Mouse (Mus musculus): ENCODE results near the gene Galntl6.

Galntl6 gene

GRCm38 (mm10) chr8:58912196-58912839 is at the start of gene Galntl6:
Galntl6 (minus strand) TSS chr8:58912640.
- DNase-seq (ENCODE audit: low read depth): no peak

DNA sequence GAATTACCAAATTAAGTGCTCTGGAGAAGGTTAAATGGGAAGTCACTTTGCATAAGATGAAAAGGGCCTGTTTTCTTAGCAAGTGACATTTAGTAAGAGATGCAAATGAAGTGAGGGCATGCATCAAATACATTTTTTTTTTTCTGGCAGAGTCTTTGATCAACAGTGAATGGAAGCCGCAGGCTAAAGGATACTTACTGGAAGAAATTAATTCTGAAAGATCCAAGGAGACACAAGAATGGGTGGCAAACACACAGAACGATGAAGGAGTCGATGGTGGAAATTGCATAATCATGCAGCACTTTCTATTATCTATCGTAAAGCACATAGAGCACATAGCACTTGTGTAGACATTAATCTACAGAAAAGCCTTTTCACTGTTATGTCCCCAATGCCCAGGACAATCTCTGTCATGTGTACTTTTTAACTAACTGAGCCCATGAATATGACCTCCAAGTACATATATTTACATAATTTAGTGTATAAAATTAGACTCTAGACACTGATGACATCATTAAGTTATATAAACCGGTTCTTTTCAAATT is 44.8 kb upstream of the Galntl6 start:
- DNase-seq (ENCODE audit: low read depth): no peak

DNA sequence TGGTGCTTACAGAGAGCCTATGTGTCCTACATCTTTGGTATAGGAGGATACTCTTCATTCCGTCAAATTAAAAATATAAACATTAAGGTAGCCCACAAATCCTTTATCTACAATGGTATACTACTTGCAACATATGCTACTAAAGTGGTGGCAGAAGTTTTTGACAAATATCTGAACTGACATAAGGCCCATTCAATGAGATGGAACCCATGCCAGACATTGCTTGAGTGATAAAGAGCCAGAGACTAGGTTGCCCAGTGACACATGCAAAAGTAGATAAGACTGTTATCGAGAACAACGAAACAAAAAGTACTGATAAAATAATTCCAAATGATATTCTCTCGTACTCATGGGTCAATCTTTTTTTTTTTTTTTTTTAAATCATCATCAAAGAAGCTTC is 31.3 kb upstream of the Galntl6 start:
- DNase-seq (ENCODE audit: low read depth): no peak

DNA sequence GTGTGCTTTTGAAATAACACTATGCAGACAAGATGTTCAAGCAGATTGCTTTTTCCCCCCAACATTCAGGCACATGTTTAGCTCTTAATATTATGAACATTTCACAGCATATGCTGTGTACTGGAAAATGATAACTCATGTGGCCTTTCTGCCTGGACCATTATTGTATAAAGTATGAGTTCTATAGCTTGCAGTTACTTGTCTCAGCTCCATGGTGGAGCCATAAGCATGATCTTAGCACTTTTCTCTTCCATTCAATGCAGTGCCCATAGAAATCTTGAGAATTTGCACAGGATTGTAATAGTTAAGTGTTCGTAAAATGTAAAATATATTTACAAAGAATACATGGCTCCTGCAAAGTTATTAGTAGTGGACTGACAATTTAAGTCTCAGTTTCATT is 18.6 kb upstream of the Galntl6 start:
- no peak for DNase-seq (ENCODE audit: low read depth)

DNA sequence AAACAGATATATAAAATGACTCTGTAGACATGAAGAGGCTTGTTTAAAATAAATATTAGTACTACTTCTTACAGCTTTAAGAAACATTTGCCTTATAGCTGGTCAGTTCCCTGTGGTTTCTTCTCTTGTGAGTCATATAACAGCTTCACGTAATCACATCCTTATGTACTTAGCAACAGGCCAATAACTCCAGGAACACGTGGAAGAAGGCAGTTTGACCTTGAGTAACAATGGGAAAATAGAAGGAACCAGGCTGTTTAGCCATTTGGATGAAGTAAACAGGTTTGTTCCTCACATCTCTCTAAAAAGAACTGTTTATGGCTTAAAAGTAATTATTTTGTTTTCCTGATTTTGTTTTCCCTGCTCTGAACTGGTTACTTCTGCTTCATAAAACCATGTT is 2.7 kb upstream of the Galntl6 start:
- DNase-seq (ENCODE audit: low read depth): no peak

GRCm38 (mm10) chr8:58913640-58913968 is 1.2 kb upstream of the Galntl6 start:
- DNase-seq (ENCODE audit: low read depth): no peak

GRCm38 (mm10) chr8:58912840-58913639 is 600 bp upstream of the Galntl6 start:
- DNase-seq (ENCODE audit: low read depth): no peak

DNA sequence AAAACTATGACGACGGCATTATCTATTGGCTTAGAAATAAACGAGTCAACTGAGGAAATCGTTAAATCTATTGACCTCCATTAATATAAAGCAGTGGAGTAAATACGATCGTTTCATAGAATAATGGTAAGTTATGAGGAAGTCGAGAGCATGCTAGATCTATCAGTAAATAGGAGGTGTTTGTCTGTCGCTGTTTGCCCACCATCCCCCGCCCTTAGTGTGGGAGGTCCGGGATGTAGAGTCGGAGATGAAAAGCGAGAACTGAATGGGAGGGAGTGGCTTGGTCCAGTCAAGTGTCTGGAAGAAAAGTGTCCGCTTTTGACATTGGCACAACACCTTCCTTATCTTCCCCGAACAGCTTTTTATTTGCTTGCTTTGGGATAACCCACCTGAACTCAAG is 763 bp downstream of the Galntl6 start, which contains the start of gene BC030500:
TSS of gene BC030500 (plus strand) at position 79 of the 400 bp plus-strand sequence.
- DNase-seq (ENCODE audit: low read depth): no peak

GRCm38 (mm10) chr8:58904465-58904864 is 8.0 kb downstream of the Galntl6 start:
- DNase-seq (ENCODE audit: low read depth): no peak

- DNase-seq (ENCODE audit: low read depth): no peak
Measured at GRCm38 (mm10) chr8:58895960-58896359, 16.5 kb downstream of the Galntl6 start.

DNA sequence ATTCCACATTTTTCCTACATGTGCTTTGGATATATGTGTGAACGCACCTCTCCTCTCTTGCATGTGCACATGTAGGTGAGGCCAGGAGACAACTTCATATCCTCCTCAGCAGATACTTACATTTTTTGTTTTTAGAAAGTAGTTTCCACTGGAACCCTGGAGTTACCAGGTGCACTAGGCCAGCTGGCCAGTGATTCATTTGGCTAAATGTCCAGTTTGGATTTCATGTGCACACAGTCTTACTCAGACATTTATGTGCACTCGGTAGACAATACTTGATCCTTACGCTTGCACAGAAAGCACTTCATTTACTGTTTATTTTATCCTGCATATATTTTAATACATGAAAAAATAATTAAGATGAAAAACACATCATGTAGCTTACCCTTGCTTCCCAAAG is 21.8 kb downstream of the Galntl6 start:
- no peak for DNase-seq (ENCODE audit: low read depth)

DNA sequence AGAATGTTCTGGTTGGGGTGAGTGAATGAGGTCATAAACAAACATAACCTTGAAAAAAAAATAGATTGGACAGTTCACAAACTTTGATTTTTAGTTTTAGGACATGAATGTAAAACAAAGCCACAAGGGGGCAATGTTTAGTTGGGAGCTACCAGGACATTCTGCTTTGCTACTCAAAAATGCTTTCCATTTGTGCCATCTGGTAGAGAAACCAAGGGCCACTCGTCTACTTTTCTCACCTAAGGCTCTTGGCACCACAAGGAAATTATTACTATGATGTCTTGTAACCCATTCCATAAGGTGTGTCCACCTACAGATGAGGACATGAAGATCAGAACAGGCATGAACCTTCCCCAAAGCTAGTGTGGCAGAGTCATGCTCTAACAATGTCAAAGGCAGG is 26.0 kb downstream of the Galntl6 start:
- no peak for DNase-seq (ENCODE audit: low read depth)

DNA sequence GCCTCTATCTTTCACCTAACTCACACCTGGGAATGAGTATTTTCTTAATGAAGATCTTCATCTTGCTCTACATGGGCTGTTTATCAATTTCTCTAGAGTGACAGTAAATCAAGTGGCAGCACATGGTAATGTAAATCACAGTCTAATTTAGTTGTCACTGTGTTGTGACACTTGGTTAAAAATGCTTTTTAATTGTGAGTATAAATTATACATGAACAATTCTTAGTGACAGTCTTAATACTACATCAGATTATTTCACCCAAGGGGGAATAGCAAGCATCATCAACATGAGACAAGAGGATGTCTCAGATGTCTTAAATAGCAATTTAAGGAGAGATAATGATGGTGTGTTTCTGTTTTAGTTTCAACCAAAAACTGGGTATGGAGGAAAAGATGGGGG is 88.1 kb downstream of the Galntl6 start:
- no peak for DNase-seq (ENCODE audit: low read depth)

- no peak for DNase-seq (ENCODE audit: low read depth)
Measured at GRCm38 (mm10) chr8:58805190-58805589, 107.2 kb downstream of the Galntl6 start.

DNA sequence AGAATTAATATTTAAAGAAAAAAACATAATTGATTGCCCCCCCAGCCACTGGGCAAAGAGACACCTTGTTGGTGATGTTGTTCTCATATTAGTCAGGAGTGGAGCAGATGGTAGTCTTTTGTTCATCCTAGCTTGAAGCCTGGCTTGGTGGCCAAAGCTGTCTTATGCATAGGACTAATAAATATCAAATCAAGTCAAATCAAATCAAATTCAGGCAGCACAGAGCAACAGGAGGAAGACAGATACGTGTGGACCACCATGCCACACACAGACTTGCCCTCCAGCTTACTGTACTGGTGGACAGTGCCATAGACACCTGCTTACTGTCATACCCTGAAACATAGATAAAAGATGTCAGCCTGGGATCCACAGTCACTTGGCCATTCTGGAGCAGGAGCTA is 110.6 kb downstream of the Galntl6 start:
- DNase-seq (ENCODE audit: low read depth): no peak

DNA sequence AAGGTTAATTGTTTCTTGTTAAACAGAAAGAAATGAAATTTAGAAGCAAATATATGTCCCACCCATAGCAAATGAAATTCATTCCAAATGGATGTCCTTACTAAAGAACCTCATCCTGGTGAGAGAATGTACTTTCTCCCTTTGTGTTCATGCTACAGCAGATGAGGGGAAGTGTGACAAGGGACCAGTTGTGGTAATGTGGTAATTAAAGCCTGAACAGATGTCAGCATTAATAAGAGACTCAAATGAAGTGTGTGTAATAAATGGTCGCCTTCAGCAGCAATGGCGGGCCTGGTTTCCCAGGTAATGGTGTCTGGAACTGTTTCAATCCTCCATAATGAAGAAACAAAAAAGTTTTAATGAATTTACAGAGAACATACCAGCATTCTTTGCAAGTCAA is 158.7 kb downstream of the Galntl6 start:
- no peak for DNase-seq (ENCODE audit: low read depth)

DNA sequence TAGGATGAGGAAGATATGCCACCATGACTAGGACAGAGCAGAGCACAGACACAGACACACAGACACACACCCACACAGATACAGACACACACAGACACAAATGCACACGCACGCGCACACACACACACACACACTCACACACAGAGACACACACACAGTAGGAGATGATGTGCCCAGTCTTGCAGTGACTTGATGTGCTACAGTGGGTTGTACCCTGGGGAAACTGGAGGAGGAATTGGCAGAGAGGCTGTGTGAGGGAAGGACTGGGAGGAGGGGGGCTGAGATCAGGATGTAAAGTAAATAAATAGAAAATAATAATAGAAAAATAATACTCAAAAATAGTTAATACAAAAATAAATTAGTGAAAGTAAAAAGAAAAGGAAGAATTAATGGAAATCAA is 174.5 kb downstream of the Galntl6 start:
- DNase-seq (ENCODE audit: low read depth): no peak

DNA sequence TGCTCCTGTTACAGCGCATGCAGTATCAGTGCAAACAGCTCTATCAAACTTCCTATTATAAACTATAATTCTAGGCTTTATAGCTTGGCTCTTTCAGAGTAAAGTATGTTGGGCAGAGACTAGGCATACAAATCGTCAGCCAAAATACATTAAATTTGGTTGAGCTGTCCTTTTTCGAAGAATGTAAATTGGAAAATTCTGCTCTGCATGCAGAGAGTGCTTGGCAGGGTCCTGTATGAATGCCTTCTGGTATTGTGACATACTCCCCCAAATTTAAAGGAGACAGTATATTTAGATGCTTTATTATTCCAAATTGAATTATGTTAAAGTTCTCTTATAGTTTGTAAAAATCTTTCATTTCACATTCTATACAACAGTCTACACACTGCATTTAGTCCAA is 220.7 kb downstream of the Galntl6 start:
- no peak for DNase-seq (ENCODE audit: low read depth)

- no peak for DNase-seq (ENCODE audit: low read depth)
Measured at GRCm38 (mm10) chr8:58677847-58678450, 234.5 kb downstream of the Galntl6 start.

DNA sequence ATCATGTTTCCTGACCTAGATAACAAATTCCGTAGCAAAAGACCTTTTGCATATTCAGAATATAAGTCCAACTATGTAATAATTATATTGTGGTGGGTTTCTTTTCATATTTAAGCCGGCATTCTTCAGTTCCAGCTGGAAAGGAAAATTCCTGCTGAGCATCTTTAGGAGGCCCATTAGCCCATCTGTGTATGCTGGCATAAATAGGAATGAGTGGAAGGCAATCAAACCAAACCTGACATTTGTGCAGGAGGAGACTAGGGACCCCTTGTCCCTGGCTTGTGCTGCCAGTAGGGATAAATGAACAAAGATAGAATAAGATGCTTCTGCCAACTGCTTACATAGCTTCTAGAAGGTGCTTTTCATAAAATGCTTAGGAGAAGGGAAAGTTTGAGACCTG is 243.4 kb downstream of the Galntl6 start:
- no peak for DNase-seq (ENCODE audit: low read depth)

- DNase-seq (ENCODE audit: low read depth): no peak
Measured at GRCm38 (mm10) chr8:58660019-58660418, 252.4 kb downstream of the Galntl6 start.

GRCm38 (mm10) chr8:58655631-58656030 is 256.8 kb downstream of the Galntl6 start:
- no peak for DNase-seq (ENCODE audit: low read depth)

DNA sequence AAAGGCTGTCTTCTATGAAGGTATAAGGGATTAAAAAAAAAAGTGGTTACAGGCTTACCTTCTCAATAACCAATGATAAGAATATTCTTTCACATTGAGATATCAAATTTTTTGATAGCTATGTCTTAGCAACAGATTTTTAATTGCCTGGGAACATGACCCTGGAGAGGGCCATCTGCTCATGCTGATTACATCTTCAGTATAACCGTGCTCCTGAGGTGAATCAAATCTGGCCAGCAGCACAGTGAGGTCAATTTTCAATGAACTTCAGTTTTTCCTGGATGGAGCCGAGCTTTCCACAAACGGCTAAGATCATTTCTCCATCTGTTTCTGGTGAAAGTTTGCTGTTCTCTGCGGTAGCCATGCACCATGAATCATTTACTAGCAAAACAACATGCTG is 306.0 kb downstream of the Galntl6 start:
- no peak for DNase-seq (ENCODE audit: low read depth)
